Mouse (Mus musculus) thymus, postnatal 36 days (tissue): ENCODE data around the gene Ctcf.

Source experiments
- DNase-seq, 2 experiments: peaks; one replicate each; pipeline ENCODE4 v3.0.0; 2022; ENCODE audit warnings: mixed read lengths in 2 of 2

The Ctcf gene

GRCm38 (mm10) chr8:105617451-105618278 lies 18.7 kb upstream of the Ctcf start:
- DNase-seq: peak; percentile 37 to 64

- peak in 1 of 2 experiments; percentile 36 for DNase-seq
These were observed 18.1 kb upstream of the Ctcf start for GRCm38 (mm10) chr8:105618279-105618634.

- peak in 1 of 2 experiments; percentile 34 for DNase-seq
These were observed 17.3 kb upstream of the Ctcf start for GRCm38 (mm10) chr8:105618892-105619591.

GRCm38 (mm10) chr8:105620211-105620610 lies 16.2 kb upstream of the Ctcf start:
- peak in 1 of 2 experiments; percentile 52 for DNase-seq

- peak in 1 of 2 experiments; percentile 55 for DNase-seq
These were observed 15.2 kb upstream of the Ctcf start for GRCm38 (mm10) chr8:105620946-105621720.

- peak in 1 of 2 experiments; percentile 49 for DNase-seq
These were observed 14.5 kb upstream of the Ctcf start for GRCm38 (mm10) chr8:105621841-105622240.

GRCm38 (mm10) chr8:105622421-105622920 lies 13.9 kb upstream of the Ctcf start:
- peak; percentile 96 to 98 for DNase-seq

- DNase-seq: peak; percentile 86 to 96
These were observed 13.2 kb upstream of the Ctcf start for GRCm38 (mm10) chr8:105623118-105623517.

- DNase-seq: peak; percentile 50 to 54
These were observed 12.6 kb upstream of the Ctcf start for GRCm38 (mm10) chr8:105623679-105624245.

GRCm38 (mm10) chr8:105624401-105624800 lies 12.0 kb upstream of the Ctcf start:
- peak; percentile 71 to 75 for DNase-seq

GRCm38 (mm10) chr8:105624831-105625230 lies 11.5 kb upstream of the Ctcf start:
- DNase-seq: peak; percentile 42 to 51

- no peak for DNase-seq
These were observed 10.3 kb upstream of the Ctcf start for GRCm38 (mm10) chr8:105626086-105626485.

- DNase-seq: no peak
These were observed 7.0 kb upstream of the Ctcf start for GRCm38 (mm10) chr8:105629337-105629736.

GRCm38 (mm10) chr8:105634771-105635458 lies 1.5 kb upstream of the Ctcf start:
- no peak for DNase-seq

- DNase-seq: peak in 1 of 2 experiments; percentile 43
These were observed 887 bp upstream of the Ctcf start for GRCm38 (mm10) chr8:105635481-105635880.

GRCm38 (mm10) chr8:105636963-105637510 lies 669 bp downstream of the Ctcf start, which contains the start of gene Agrp:
TSS of gene Agrp (minus strand) at chr8:105637393.
- peak in 1 of 2 experiments; percentile 82 for DNase-seq

- peak in 1 of 2 experiments; percentile 44 for DNase-seq
These were observed 1.3 kb downstream of the Ctcf start for GRCm38 (mm10) chr8:105637601-105638041.

GRCm38 (mm10) chr8:105638510-105638909 lies 2.1 kb downstream of the Ctcf start:
- peak; percentile 44 to 49 for DNase-seq

- no peak for DNase-seq
These were observed 3.5 kb downstream of the Ctcf start for GRCm38 (mm10) chr8:105639835-105640234.

GRCm38 (mm10) chr8:105640511-105640910 lies 4.1 kb downstream of the Ctcf start:
- DNase-seq: no peak

GRCm38 (mm10) chr8:105645205-105645604 lies 8.8 kb downstream of the Ctcf start:
- DNase-seq: no peak
